Mouse (Mus musculus) heart, embryonic 14.5 days (tissue): ENCODE measurements around the gene Spaca6. TPM values are rescaled to one million over a fixed set of nuclear protein-coding genes. Genes with fewer than 3 reads are reported as not detected.
A peak's percentile ranks its signal among the peaks of the same experiment; 100 is the strongest.
"Not testable (repeated sequence)": the region's sequence is repeated elsewhere in the genome, so short reads cannot be mapped to it uniquely, and the experiment has no call there.

Experiments used
- ATAC-seq: fragments of 200-750 bp; cut with Nextera tagmentation; 2 replicates; pipeline ENCODE4 v1.8.0; 2017; ENCODE audit warnings: low read depth, moderate TSS enrichment; ENCODE audit not compliant: insufficient number of reproducible peaks, insufficient read depth, low FRiP score
- H3K27ac ChIP-seq, 2 experiments: fragments of 200-500 bp in 1 of 2; fragments of 300-500 bp in 1 of 2; sonication (generic) in 1 of 2; replicated peaks in 1 of 2; 2 replicates each; pipeline ENCODE4 v1.5.1; 2012 to 2014; ENCODE audit warnings: low read depth in 2 of 2, low read length in 2 of 2, control low read depth in 1 of 2, mild to moderate bottlenecking in 1 of 2, mixed read lengths in 1 of 2; ENCODE audit not compliant: control insufficient read depth in 1 of 2, insufficient read depth in 1 of 2
- H3K27me3 ChIP-seq: fragments of 300-500 bp; sonication (generic); 2 replicates; pipeline ENCODE4 v1.6.1; 2014; ENCODE audit warnings: mild to moderate bottlenecking, low read length, control low read depth; ENCODE audit not compliant: control insufficient read depth, insufficient read depth
- H3K36me3 ChIP-seq: fragments of 300-500 bp; sonication (generic); 2 replicates; pipeline ENCODE4 v1.6.1; 2014; ENCODE audit warnings: mild to moderate bottlenecking, control low read depth, low read length, mixed read lengths; ENCODE audit not compliant: control insufficient read depth, insufficient read depth
- H3K4me1 ChIP-seq, 2 experiments: fragments of 200-500 bp in 1 of 2; fragments of 300-500 bp in 1 of 2; sonication (generic) in 1 of 2; 2 replicates each; pipeline ENCODE4 v1.6.1; 2012 to 2014; ENCODE audit warnings: low read length in 2 of 2, control low read depth in 1 of 2, mixed read lengths in 1 of 2; ENCODE audit not compliant: control insufficient read depth in 2 of 2, insufficient read depth in 2 of 2
- H3K4me2 ChIP-seq: fragments of 300-500 bp; sonication (generic); 2 replicates; pipeline ENCODE4 v1.6.1; 2014; ENCODE audit warnings: mild to moderate bottlenecking, low read length
- H3K4me3 ChIP-seq, 2 experiments: fragments of 200-500 bp in 1 of 2; fragments of 300-500 bp in 1 of 2; sonication (generic) in 1 of 2; 2 replicates each; pipeline ENCODE4 v1.5.1; 2012 to 2014; ENCODE audit warnings: low read length in 2 of 2, mild to moderate bottlenecking in 2 of 2, control low read depth in 1 of 2, low read depth in 1 of 2, moderate library complexity in 1 of 2; ENCODE audit not compliant: control insufficient read depth in 1 of 2, insufficient read depth in 1 of 2
- H3K9ac ChIP-seq: fragments of 300-500 bp; sonication (generic); 2 replicates; pipeline ENCODE4 v1.6.1; 2014; ENCODE audit warnings: mild to moderate bottlenecking, low read length
- H3K9me3 ChIP-seq: fragments of 300-500 bp; sonication (generic); 2 replicates; pipeline ENCODE4 v1.6.1; 2016; ENCODE audit warnings: low read length, control low read depth; ENCODE audit not compliant: control insufficient read depth
- WGBS: fragments of 180-500 bp; shearing (Covaris S2); extraction: QIAGEN DNeasy Blood & Tissue Kit; methylation state at CpG from one replicate; pipeline ENCODE4 v1.1.7; 2014; 5-methylcytosine and 5-hydroxymethylcytosine counted together
- polyA plus RNA-seq: library from polyadenylated mRNA; unstranded; fragments of >200 nt; fragmentation: Nextera tagmentation; extraction: Ambion mirVana; gene quantifications from 2 replicates; pipeline ENCODE4 v1.2.1, GENCODE M21; 2014

The Spaca6 gene
- polyA plus RNA-seq, 1 experiment from 2014 or later = 20.5 TPM

GRCm38 (mm10) chr17:17837426-17837825, 10.5 kb downstream of the Spaca6 start:
- Histone ChIP-seq H3K9me3 (no peaks in the 10 kb centered on the region), H3K4me1 (peaks cover 16 to 53% of the 10 kb centered on the region in 2 experiments), H3K27me3 (no peaks in the 10 kb centered on the region), H3K4me3 (peak overlapping the region; percentile 53 to 72), H3K4me2 (peak overlapping the region; percentile 79), H3K9ac (peak overlapping the region; percentile 77), H3K27ac (peak overlapping the region; percentile 89 to 93), H3K36me3 (peaks cover 60% of the 10 kb centered on the region)
- ATAC-seq = no peak
- 5% methylated on average over 13 of the region's 13 CpGs for WGBS

GRCm38 (mm10) chr17:17837919-17838701, 11.2 kb downstream of the Spaca6 start:
- Histone ChIP-seq H3K9me3 (no peaks in the 10 kb centered on the region), H3K36me3 (peaks cover 59% of the 10 kb centered on the region), H3K4me3 (peak overlapping the region; percentile 53 to 72), H3K27ac (peak overlapping the region; percentile 89 to 93), H3K4me1 (peaks cover 16 to 49% of the 10 kb centered on the region in 2 experiments), H3K9ac (peak overlapping the region; percentile 77), H3K4me2 (peak overlapping the region; percentile 79), H3K27me3 (no peaks in the 10 kb centered on the region)
- peak; percentile 98 for ATAC-seq
- under 1% methylated on average over 40 of the region's 43 CpGs for WGBS

GRCm38 (mm10) chr17:17839276-17839675, 12.3 kb downstream of the Spaca6 start:
- H3K4me3 ChIP-seq = no peak overlapping the region; a peak in 1 of 4 replicates
- no peaks in the 10 kb centered on the region for H3K9me3 ChIP-seq
- no peaks in the 10 kb centered on the region for H3K27me3 ChIP-seq
- no peak overlapping the region for H3K9ac ChIP-seq
- peaks cover 50% of the 10 kb centered on the region for H3K36me3 ChIP-seq
- ATAC-seq = no peak
- no peak overlapping the region for H3K27ac ChIP-seq
- 89% methylated on average over 2 of the region's 2 CpGs for WGBS
- H3K4me2 ChIP-seq = no peak overlapping the region
- peaks cover 16 to 40% of the 10 kb centered on the region in 2 experiments for H3K4me1 ChIP-seq

- 91% methylated on average over 7 of the region's 7 CpGs for WGBS
- H3K9ac ChIP-seq = no peak overlapping the region
- H3K36me3 ChIP-seq = peaks cover 46% of the 10 kb centered on the region
- H3K4me1 ChIP-seq = peaks cover 14 to 26% of the 10 kb centered on the region in 2 experiments
- no peak overlapping the region for H3K4me2 ChIP-seq
- H3K9me3 ChIP-seq = no peaks in the 10 kb centered on the region
- no peaks in the 10 kb centered on the region for H3K27me3 ChIP-seq
- ATAC-seq = no peak
- no peak overlapping the region for H3K27ac ChIP-seq
- H3K4me3 ChIP-seq = no peak overlapping the region
Measured at GRCm38 (mm10) chr17:17840796-17841195, 13.8 kb downstream of the Spaca6 start.

DNA sequence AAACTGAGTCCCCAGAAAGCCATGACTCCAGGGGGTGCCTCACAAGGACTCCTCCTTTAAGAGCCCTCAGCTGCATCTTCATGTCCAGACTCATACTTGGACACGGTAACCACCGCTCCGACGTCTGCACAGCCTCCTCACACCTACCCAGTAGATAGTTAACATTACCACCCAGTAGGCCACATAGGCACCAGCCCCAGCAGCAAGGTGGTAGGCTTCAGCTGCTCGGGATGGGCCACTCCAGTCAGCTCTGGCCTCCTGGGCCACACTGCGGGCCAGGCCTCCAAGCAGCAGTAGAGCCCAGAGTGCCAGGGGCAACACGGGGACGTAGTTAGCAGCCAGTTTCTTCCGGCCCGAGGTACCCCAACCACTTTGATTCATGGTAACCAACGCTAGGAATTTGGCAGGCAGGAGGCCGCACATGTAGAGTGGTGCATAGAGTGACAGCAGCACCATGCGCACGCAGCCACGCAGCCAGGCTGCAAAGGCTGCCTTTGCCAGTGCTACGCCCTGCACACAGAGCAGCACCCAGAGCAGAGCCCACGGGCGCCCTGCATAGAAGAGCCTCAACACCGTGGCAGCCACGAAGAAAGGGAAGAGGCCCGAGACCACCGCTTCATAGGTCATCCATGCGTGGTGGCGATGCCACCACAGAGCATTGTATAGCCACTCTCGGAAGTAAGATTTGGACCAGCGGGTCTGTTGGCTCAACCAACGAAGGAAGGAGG, 16.7 kb downstream of the Spaca6 start:
- H3K9ac ChIP-seq = no peak overlapping the region
- ATAC-seq = no peak
- H3K9me3 ChIP-seq = no peaks in the 10 kb centered on the region
- H3K4me1 ChIP-seq = peaks cover under 1 to 4% of the 10 kb centered on the region in 2 experiments; a peak in 2 of 4 replicates
- no peaks in the 10 kb centered on the region for H3K27me3 ChIP-seq
- no peak overlapping the region for H3K27ac ChIP-seq
- peaks cover 38% of the 10 kb centered on the region for H3K36me3 ChIP-seq
- no peak overlapping the region for H3K4me2 ChIP-seq
- 65% methylated on average over 27 of the region's 27 CpGs for whole genome bisulfite sequencing
- no peak overlapping the region for H3K4me3 ChIP-seq

DNA sequence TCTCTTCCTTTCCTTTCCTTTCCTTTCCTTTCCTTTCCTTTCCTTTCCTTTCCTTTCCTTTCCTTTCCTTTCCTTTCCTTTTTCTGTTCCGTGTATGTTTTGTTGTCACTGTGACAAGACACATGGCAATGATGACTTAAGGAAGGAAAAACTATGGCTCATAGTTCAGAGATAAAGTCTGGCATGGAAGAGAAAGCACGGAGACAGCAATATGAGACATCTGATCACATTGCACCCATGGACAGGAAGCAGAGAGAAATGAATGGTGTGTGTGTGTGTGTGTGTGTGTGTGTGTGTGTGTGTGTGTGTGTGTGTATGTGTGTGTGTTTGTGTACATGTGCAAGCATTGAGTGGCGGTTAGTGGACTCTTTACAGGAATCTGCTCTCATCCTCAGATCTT, 17.6 kb downstream of the Spaca6 start:
- not testable (repeated sequence) for H3K4me3 ChIP-seq, H3K4me1 ChIP-seq, H3K27ac ChIP-seq, H3K4me2 ChIP-seq, ATAC-seq, H3K9me3 ChIP-seq, H3K27me3 ChIP-seq, H3K9ac ChIP-seq
- 69% methylated on average over 3 of the region's 3 CpGs for WGBS
- peaks cover 37% of the 10 kb centered on the region for H3K36me3 ChIP-seq

DNA sequence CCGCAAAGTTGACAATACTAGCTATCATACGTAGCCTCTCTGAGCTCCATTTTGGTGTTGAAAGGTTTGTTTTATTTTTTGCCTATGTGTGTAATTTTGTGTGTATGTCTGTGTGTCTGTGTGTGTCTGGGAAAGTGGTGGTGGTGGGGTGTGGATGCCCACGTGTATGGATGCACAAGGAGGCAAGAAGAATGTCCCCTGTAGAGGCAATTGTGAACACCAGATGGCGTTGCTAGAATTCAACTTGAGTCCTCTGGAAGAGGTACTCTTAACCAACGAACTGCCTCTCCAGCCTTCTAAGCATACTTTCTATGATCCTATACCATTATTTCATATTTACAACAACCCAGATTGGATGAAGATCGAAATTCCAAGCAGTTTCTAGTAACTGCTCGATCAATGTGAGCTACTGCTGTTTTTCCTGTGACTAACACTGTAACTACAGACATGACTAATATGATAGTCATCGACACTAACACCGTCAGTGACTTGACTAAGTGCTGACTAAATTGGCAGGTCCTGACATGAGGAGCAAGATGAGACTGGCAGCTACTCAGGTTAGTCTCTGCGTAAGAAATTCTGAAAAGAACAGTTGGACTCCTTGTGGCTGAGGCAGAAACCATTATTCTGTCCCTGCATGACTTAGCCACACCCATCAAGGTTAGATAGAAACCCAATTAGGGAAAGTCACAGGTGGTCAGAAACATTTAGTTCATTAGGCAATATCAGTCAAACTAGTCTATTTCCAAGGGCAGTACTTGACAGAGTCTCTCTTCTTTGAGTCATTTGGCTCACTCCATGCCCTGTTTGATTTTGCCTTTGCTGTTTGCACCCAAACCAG, 18.4 kb downstream of the Spaca6 start:
- Histone ChIP-seq H3K4me2 (no peak overlapping the region), H3K36me3 (peaks cover 29% of the 10 kb centered on the region), H3K9ac (no peak overlapping the region), H3K4me3 (no peak overlapping the region), H3K27me3 (peaks cover 12% of the 10 kb centered on the region), H3K9me3 (no peaks in the 10 kb centered on the region), H3K27ac (no peak overlapping the region), H3K4me1 (no peaks in the 10 kb centered on the region; a peak in 1 of 4 replicates)
- WGBS = 70% methylated on average over 10 of the region's 10 CpGs
- no peak for ATAC-seq
